Mouse (Mus musculus) liver, adult 2 months (tissue): Measurements from ENCODE around the gene Mga.

Experiments used
- CTCF ChIP-seq: fragments of 200-500 bp; IDR thresholded peaks from 2 replicates; pipeline ENCODE4 v1.5.1; 2011; ENCODE audit warnings: low read depth, low read length, control low read depth
- POLR2A ChIP-seq: fragments of 200-500 bp; IDR thresholded peaks from 2 replicates; pipeline ENCODE4 v1.6.1; 2011; ENCODE audit warnings: low read length, control low read depth; ENCODE audit not compliant: insufficient read depth; ENCODE audit errors: extremely low read depth

DNA sequence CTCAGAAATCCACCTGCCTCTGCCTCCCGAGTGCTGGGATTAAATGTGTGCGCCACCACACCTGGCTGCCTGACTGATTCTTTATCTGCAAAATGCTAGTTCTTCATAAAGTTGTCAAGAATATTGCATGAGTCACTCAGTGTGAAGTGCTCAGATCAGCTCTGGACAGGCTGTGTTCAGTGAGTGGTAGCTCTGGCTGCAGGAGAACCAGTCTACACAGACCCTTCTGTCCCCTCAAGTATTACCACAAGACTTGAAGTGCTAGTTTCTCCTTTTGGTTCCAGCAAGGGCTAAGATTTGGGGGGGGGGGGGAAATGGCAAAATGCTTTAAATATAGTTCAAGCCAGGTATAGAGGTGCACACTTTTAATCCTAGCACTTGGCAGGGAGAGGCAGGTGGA, 90.4 kb downstream of the Mga start:
- no peak for TF ChIP-seq CTCF
- no peak for TF ChIP-seq POLR2A
